Comparison of ENCODE assay signal across 2 mouse cellular contexts in the genomic region with DNA sequence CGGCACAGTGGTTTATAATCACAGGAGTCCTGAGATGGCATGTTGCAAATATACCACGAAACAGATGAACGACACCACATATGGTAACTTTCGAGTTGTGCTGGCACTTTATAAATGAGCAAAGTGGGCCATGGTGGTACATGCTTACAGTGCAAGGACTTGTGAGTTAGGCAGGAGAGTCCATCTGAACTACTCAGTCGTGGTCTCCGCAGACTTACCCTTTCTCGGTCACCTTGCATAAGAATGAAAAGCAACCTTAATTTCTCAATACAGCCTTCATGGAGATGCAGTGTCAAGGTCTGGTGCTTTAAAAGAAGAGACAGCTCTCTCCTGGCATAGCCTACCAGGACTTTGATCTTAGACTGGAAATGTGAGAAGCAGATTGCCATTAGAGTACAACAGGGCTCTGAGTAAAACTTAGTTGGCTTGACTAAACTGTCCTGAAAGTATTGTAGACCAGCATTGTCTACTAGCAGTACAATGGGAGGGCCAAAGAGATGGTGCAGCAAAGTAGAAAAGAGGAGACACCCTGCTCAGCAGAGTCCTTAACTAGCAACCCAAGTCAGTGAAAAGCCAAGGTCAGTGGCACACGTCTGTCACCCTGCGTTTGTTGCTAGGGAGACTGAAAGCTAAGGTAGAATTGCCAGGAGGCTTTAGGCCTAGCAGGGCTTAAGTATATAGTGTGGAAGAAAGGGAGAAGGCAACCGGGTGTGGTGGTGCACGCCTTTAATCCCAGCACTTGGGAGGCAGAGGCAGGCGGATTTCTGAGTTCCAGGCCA.
TF ChIP-seq lines count a peak whose summit lies in the region.

No protein-coding gene starts in this region.

TF ChIP-seq in CH12.LX, 34 proteins besides CTCF, POLR2A, EP300 and RAD21:
- TF ChIP-seq POLR2AphosphoS2 (IDR thresholded peaks at IDR 0.05; ENCODE audit: low read depth, low read length), result peak; percentile 71; the same call in 1 of the 2 replicates
- no peak for TF ChIP-seq MAX (IDR thresholded peaks at IDR 0.05; ENCODE audit: low read length)
- TF ChIP-seq ZMIZ1 (IDR thresholded peaks at IDR 0.05; ENCODE audit: low read depth, low read length), result 0 out of 2 replicates have a peak, but pooled peaks have one; percentile 6

TF ChIP-seq in MEL, 35 proteins besides CTCF, POLR2A, EP300 and RAD21:
- TF ChIP-seq POLR2AphosphoS5 (IDR thresholded peaks at IDR 0.05; ENCODE audit: borderline replicate concordance, low read depth, low read length) (peak; percentile 59; the same call in 1 of the 2 replicates), ZMIZ1 (IDR thresholded peaks at IDR 0.05; ENCODE audit: low read depth, low read length) (peak; percentile 69; the same call in 1 of the 2 replicates), SIN3A (IDR thresholded peaks at IDR 0.05; ENCODE audit: low read length) (0 out of 2 replicates have a peak, but pooled peaks have one; percentile 4), BHLHE40 (IDR thresholded peaks at IDR 0.05; ENCODE audit: borderline replicate concordance, low read depth, low read length) (no peak), JUND (IDR thresholded peaks at IDR 0.05; ENCODE audit: low read depth, low read length) (no peak), HCFC1 (IDR thresholded peaks at IDR 0.05; ENCODE audit: low read depth, low read length) (no peak), ELF1 (IDR thresholded peaks at IDR 0.05; ENCODE audit: low read depth, low read length) (no peak), POLR2AphosphoS2 (IDR thresholded peaks at IDR 0.05; ENCODE audit: low read length) (peak; percentile 89)
